Comparison of ENCODE assay signal across 27 mouse cellular contexts in the genomic region with DNA sequence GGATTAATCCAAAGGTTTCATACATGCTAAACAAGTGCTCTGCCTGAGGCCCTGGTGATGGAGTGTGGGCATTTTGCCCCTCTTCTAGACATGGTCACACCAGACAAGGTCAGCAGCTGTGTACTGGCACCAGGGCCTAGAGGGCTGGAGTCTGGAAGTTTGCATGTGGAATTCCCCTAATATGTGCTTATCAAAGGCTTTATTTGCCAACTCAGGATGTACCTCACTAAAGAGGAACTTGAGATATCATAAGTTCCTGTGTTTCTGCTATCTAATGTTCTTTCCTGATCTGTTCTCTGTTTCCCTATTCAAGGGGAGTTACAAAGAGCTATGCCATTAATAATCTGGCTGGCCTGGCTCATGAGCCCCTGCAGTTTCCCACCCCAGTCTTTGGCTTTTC. TPM values are rescaled to one million over a fixed set of nuclear protein-coding genes. Genes with fewer than 3 reads are reported as not detected.
DNase-seq lines count a peak whose midpoint lies in the region; ATAC-seq and TF ChIP-seq lines count a peak whose summit lies in the region.
"Not testable (repeated sequence)": the region's sequence is repeated elsewhere in the genome, so short reads cannot be mapped to it uniquely, and the experiment has no call there.
"Had no signal": no experiment of that assay in that cellular context is flagged by ENCODE, and none has a peak within 500 bp of the region (broad histone marks: within the 10 kb centered on the region; RNA-seq: fewer than 3 reads in every experiment).

No protein-coding gene starts in this region.

- H3K4me2 ChIP-seq in heart, embryonic 12.5 days; heart, postnatal 0 days (ENCODE audit: low read depth, low read length); liver, embryonic 13.5 days; liver, embryonic 16.5 days (ENCODE audit: low read depth, low read length): not testable (repeated sequence)

- H3K4me3 ChIP-seq in heart, embryonic 12.5 days; heart, postnatal 0 days (ENCODE audit: low read depth, low read length); liver, embryonic 13.5 days (replicated peaks); liver, embryonic 16.5 days (ENCODE audit: low read depth, low read length): not testable (repeated sequence)

- DNase-seq in B cell, adult 2 months: peak; percentile 7 to 10
- DNase-seq in MEL-GATA-1-ER (ENCODE audit: extremely low read depth, low read depth): peak; percentile 49
- DNase-seq in heart, postnatal 0 days (ENCODE audit: low spot score); liver, embryonic 13.5 days: not testable (repeated sequence)

- TF ChIP-seq EP300 in heart, postnatal 0 days (IDR thresholded peaks at IDR 0.05; ENCODE audit: low read depth): not testable (repeated sequence)

- peak; percentile 39; the same call in 1 of the 2 replicates for ATAC-seq in heart, embryonic 12.5 days (ENCODE audit: insufficient number of reproducible peaks, low FRiP score)
- ATAC-seq in heart, postnatal 0 days (ENCODE audit: insufficient read depth, low read depth): peak; percentile 63
- peak; percentile 31; the same call in 1 of the 2 replicates for ATAC-seq in liver, embryonic 13.5 days (ENCODE audit: low read depth)
- ATAC-seq in liver, embryonic 16.5 days (ENCODE audit: low read depth): peak; percentile 43
- peak; percentile 52 for ATAC-seq in megakaryocyte progenitor cell, adult 5-6 weeks (replicated peaks; ENCODE audit: poor library complexity)

- H3K9me3 ChIP-seq in heart, embryonic 12.5 days (replicated peaks); heart, postnatal 0 days (replicated peaks; ENCODE audit: control insufficient read depth, low read length); liver, embryonic 13.5 days (replicated peaks); liver, embryonic 16.5 days (replicated peaks; ENCODE audit: control insufficient read depth, low read length): not testable (repeated sequence)

- not testable (repeated sequence) for H3K36me3 ChIP-seq in heart, embryonic 12.5 days; heart, postnatal 0 days (replicated peaks; ENCODE audit: control insufficient read depth, insufficient read depth, low read length); liver, embryonic 13.5 days; liver, embryonic 16.5 days (ENCODE audit: control insufficient read depth, insufficient read depth)

- not testable (repeated sequence) for H3K9ac ChIP-seq in heart, embryonic 12.5 days; heart, postnatal 0 days (replicated peaks; ENCODE audit: low read depth, low read length); liver, embryonic 13.5 days; liver, embryonic 16.5 days (ENCODE audit: low read depth, low read length)

- peak overlapping the region; percentile 21; the same call in 1 of the 2 replicates for H3K27ac ChIP-seq in heart, embryonic 12.5 days (ENCODE audit: poor library complexity, severe bottlenecking)
- not testable (repeated sequence) for H3K27ac ChIP-seq in heart, postnatal 0 days (ENCODE audit: low read depth); liver, embryonic 13.5 days; liver, embryonic 16.5 days (ENCODE audit: low read length)

- not testable (repeated sequence) for H3K27me3 ChIP-seq in heart, embryonic 12.5 days (replicated peaks); heart, postnatal 0 days (ENCODE audit: control insufficient read depth, insufficient read depth, low read length); liver, embryonic 13.5 days; liver, embryonic 16.5 days (ENCODE audit: control insufficient read depth, insufficient read depth, low read depth, low read length)

- TF ChIP-seq CTCF in heart, postnatal 0 days (IDR thresholded peaks at IDR 0.05; ENCODE audit: low read depth): not testable (repeated sequence)

- not testable (repeated sequence) for H3K4me1 ChIP-seq in heart, embryonic 12.5 days (replicated peaks); heart, postnatal 0 days (ENCODE audit: control insufficient read depth, insufficient read depth); liver, embryonic 13.5 days (replicated peaks); liver, embryonic 16.5 days (ENCODE audit: control insufficient read depth, low read depth, low read length)

RNA-seq across cellular contexts. Expression of gene Cd55b, which starts 5.9 kb away (rescaled TPM):
- polyA plus RNA-seq in heart, embryonic 12.5 days (2016; fragmentation: Nextera tagmentation; extraction: Ambion mirVana): not detected in 2 replicates
- not detected in 2 replicates for total RNA-seq in heart, postnatal 0 days (2014; rRNA removed; ENCODE audit: low replicate concordance)
- not detected in 2 replicates for polyA plus RNA-seq in heart, postnatal 0 days (2015; fragmentation: Nextera tagmentation; extraction: Ambion mirVana)
- not detected in 2 replicates for polyA plus RNA-seq in liver, embryonic 13.5 days (2015; fragmentation: Nextera tagmentation; extraction: Ambion mirVana)
- 0.11 TPM in 1 of 2 replicates, not detected in the other for polyA plus RNA-seq in liver, embryonic 16.5 days (2015; fragmentation: Nextera tagmentation; extraction: Ambion mirVana)
- not detected in 2 replicates for total RNA-seq in megakaryocyte progenitor cell, adult 5-6 weeks (2015)
- not detected in 2 replicates for total RNA-seq in megakaryocyte progenitor cell, adult 5-6 weeks (2017)
- total RNA-seq: adrenal gland, postnatal 14 days; adrenal gland, postnatal 4 days; heart, adult 2 months; heart, postnatal 25 days had no signal
- polyA plus RNA-seq: adrenal gland, adult 2 months; C2C12; CD4-positive, CD25-positive, alpha-beta regulatory T cell, adult 4 months; cerebellum, adult 2 months; cortical plate, adult 2 months; embryonic facial prominence, embryonic 10.5 days; embryonic facial prominence, embryonic 13.5 days; erythroblast, embryonic 14.5 days; forebrain, embryonic 12.5 days; forebrain, embryonic 15.5 days; heart, adult 2 months; heart, embryonic 10.5 days; heart, embryonic 14.5 days; hindbrain, embryonic 10.5 days; hindbrain, embryonic 13.5 days; hindbrain, embryonic 16.5 days; intestine, embryonic 15.5 days had no signal

RNA-seq across cellular contexts. Expression of gene Cd55, which starts 33.9 kb away (rescaled TPM):
- 13.4 and 16.5 TPM in 2 replicates for polyA plus RNA-seq in heart, embryonic 12.5 days (2016; fragmentation: Nextera tagmentation; extraction: Ambion mirVana)
- total RNA-seq in heart, postnatal 0 days (2014; rRNA removed; ENCODE audit: low replicate concordance): 9.9 and 13.9 TPM in 2 replicates
- 9.0 and 10.0 TPM in 2 replicates for polyA plus RNA-seq in heart, postnatal 0 days (2015; fragmentation: Nextera tagmentation; extraction: Ambion mirVana)
- polyA plus RNA-seq in liver, embryonic 13.5 days (2015; fragmentation: Nextera tagmentation; extraction: Ambion mirVana): 17.9 and 23.9 TPM in 2 replicates
- 19.3 and 20.3 TPM in 2 replicates for polyA plus RNA-seq in liver, embryonic 16.5 days (2015; fragmentation: Nextera tagmentation; extraction: Ambion mirVana)
- 9.0 and 20.6 TPM in 2 replicates for total RNA-seq in megakaryocyte progenitor cell, adult 5-6 weeks (2015)
- 3.9 and 5.6 TPM in 2 replicates for total RNA-seq in megakaryocyte progenitor cell, adult 5-6 weeks (2017)
